Mouse (Mus musculus) embryo, embryonic 11.5 days (tissue): ENCODE results near the gene Emilin1.

Experiments
- DNase-seq: peaks from one replicate; pipeline ENCODE4 v3.0.0-alpha.2; 2012; ENCODE audit warnings: low read depth, low spot score

Gene Emilin1

GRCm38 (mm10) chr5:30907413-30908059, 5.7 kb upstream of the Emilin1 start, which contains the start of gene Ost4:
Ost4 (minus strand) TSS chr5:30907788.
- peak; percentile 94 for DNase-seq

- DNase-seq: no peak
Measured at GRCm38 (mm10) chr5:30908426-30909299, 4.5 kb upstream of the Emilin1 start.

- no peak for DNase-seq
Measured at GRCm38 (mm10) chr5:30909300-30909659, 3.9 kb upstream of the Emilin1 start.

GRCm38 (mm10) chr5:30909863-30910262, 3.3 kb upstream of the Emilin1 start:
- DNase-seq: no peak

GRCm38 (mm10) chr5:30910481-30910880, 2.7 kb upstream of the Emilin1 start:
- no peak for DNase-seq

GRCm38 (mm10) chr5:30912156-30912555, 1.0 kb upstream of the Emilin1 start:
- DNase-seq: no peak

- DNase-seq: no peak
Measured at GRCm38 (mm10) chr5:30914101-30914635, 966 bp downstream of the Emilin1 start.

GRCm38 (mm10) chr5:30914849-30915248, 1.6 kb downstream of the Emilin1 start:
- no peak for DNase-seq

GRCm38 (mm10) chr5:30915456-30915855, 2.3 kb downstream of the Emilin1 start:
- DNase-seq: no peak

- peak; percentile 85 for DNase-seq
Measured at GRCm38 (mm10) chr5:30915974-30916433, 2.8 kb downstream of the Emilin1 start.

- no peak for DNase-seq
Measured at GRCm38 (mm10) chr5:30916841-30917240, 3.6 kb downstream of the Emilin1 start.

GRCm38 (mm10) chr5:30917348-30917747, 4.1 kb downstream of the Emilin1 start:
- DNase-seq: no peak

GRCm38 (mm10) chr5:30917891-30918670, 4.9 kb downstream of the Emilin1 start:
- DNase-seq: no peak

GRCm38 (mm10) chr5:30918691-30919090, 5.5 kb downstream of the Emilin1 start:
- no peak for DNase-seq

GRCm38 (mm10) chr5:30919831-30920614, 6.8 kb downstream of the Emilin1 start:
- no peak for DNase-seq

GRCm38 (mm10) chr5:30920621-30921020, 7.4 kb downstream of the Emilin1 start:
- DNase-seq: no peak

- DNase-seq: peak; percentile 85
Measured at GRCm38 (mm10) chr5:30921256-30922033, 8.2 kb downstream of the Emilin1 start, which contains the start of gene Khk. Khk (plus strand) TSS chr5:30921431.

- DNase-seq: no peak
Measured at GRCm38 (mm10) chr5:30922581-30923041, 9.4 kb downstream of the Emilin1 start.

- DNase-seq: no peak
Measured at GRCm38 (mm10) chr5:30923119-30923518, 9.9 kb downstream of the Emilin1 start.

- no peak for DNase-seq
Measured at GRCm38 (mm10) chr5:30924614-30925013, 11.4 kb downstream of the Emilin1 start.
